Mouse (Mus musculus) right cerebral cortex, postnatal 4 days (tissue): ENCODE measurements at regions not wholly inside any gene's neighbourhood (a gene's known extent, or its start where the extent isn't known, plus 50 kb on each side); places are given as distances from the start of the nearest gene placed in this dataset.
A peak's percentile ranks its signal among the peaks of the same experiment; 100 is the strongest.

Source experiments
- DNase-seq: peaks from one replicate; pipeline ENCODE4 v3.0.0-alpha.2; 2022

- no peak for DNase-seq
Measured at GRCm38 (mm10) chr7:58151713-58152112, 504.3 kb upstream of the Atp10a start.

- no peak for DNase-seq
Measured at GRCm38 (mm10) chr7:58184913-58185312, 471.1 kb upstream of the Atp10a start.

GRCm38 (mm10) chr7:58217726-58218125 is 438.2 kb upstream of the Atp10a start:
- no peak for DNase-seq

GRCm38 (mm10) chr7:58224727-58225126 is 431.2 kb upstream of the Atp10a start:
- no peak for DNase-seq

- DNase-seq, result no peak
Measured at GRCm38 (mm10) chr7:58225713-58226112, 430.3 kb upstream of the Atp10a start.

- no peak for DNase-seq
Measured at GRCm38 (mm10) chr7:58230162-58230681, 425.7 kb upstream of the Atp10a start.

- DNase-seq, result no peak
Measured at GRCm38 (mm10) chr7:58230943-58231342, 425.0 kb upstream of the Atp10a start.

- peak; percentile 17 for DNase-seq
Measured at GRCm38 (mm10) chr7:58247261-58247660, 408.7 kb upstream of the Atp10a start.
